Mouse (Mus musculus) brain, embryonic 14.5 days (tissue): ENCODE measurements around the gene Mydgf. TPM values are rescaled to one million over a fixed set of nuclear protein-coding genes. Genes with fewer than 3 reads are reported as not detected.

Experiments used
- DNase-seq: peaks from one replicate; pipeline ENCODE4 v3.0.0-alpha.2; 2011; ENCODE audit warnings: low read depth
- CTCF ChIP-seq: fragments of 200-500 bp; IDR thresholded peaks from 2 replicates; pipeline ENCODE4 v1.5.1; 2012; ENCODE audit warnings: inconsistent platforms, mild to moderate bottlenecking, moderate library complexity, borderline replicate concordance; ENCODE audit not compliant: insufficient read depth, insufficient read length; ENCODE audit errors: extremely low read depth
- POLR2A ChIP-seq: fragments of 200-500 bp; IDR thresholded peaks from 2 replicates; pipeline ENCODE4 v1.6.1; 2012; ENCODE audit warnings: mild to moderate bottlenecking, inconsistent platforms, borderline replicate concordance; ENCODE audit not compliant: poor library complexity, insufficient read depth, insufficient read length, severe bottlenecking; ENCODE audit errors: extremely low read depth
- polyA plus RNA-seq: library from polyadenylated mRNA; depleted of rRNA; stranded (reverse); fragments of >200 nt; gene quantifications from 2 replicates; pipeline ENCODE4 v1.2.3, GENCODE M21; 2012

Gene Mydgf
- polyA plus RNA-seq, 1 experiment = 49.8 TPM

DNA sequence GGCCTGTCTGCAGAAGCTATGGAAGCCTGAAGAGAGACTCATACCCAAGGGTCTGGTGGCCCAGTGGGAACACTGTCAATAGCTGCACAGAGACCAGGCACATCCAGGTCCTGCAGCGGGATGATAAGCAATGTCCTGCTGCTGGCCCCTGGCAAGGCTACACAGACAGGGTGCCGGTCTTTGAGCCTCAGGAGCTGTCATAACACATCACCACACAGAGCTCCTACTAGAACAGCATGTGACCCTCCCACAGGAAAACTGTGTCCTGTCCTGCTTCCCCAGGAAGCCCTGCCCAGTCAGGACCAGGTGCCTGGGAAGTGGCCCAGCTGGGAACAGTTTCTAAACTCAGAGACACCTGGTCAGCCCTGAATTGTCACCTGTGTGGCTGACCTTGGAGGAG is 27.4 kb upstream of the Mydgf start:
- TF ChIP-seq POLR2A = no peak
- TF ChIP-seq CTCF = no peak
- DNase-seq = no peak

- no peak for DNase-seq
- TF ChIP-seq POLR2A = no peak
- TF ChIP-seq CTCF = no peak
Measured at GRCm38 (mm10) chr17:56208821-56209220, 25.1 kb upstream of the Mydgf start.

- no peak for TF ChIP-seq POLR2A
- no peak for TF ChIP-seq CTCF
- DNase-seq = no peak
Measured at GRCm38 (mm10) chr17:56207963-56208530, 24.3 kb upstream of the Mydgf start.

- TF ChIP-seq POLR2A (no peak), CTCF (no peak)
- no peak for DNase-seq
Measured at GRCm38 (mm10) chr17:56206986-56207674, 23.4 kb upstream of the Mydgf start.

DNA sequence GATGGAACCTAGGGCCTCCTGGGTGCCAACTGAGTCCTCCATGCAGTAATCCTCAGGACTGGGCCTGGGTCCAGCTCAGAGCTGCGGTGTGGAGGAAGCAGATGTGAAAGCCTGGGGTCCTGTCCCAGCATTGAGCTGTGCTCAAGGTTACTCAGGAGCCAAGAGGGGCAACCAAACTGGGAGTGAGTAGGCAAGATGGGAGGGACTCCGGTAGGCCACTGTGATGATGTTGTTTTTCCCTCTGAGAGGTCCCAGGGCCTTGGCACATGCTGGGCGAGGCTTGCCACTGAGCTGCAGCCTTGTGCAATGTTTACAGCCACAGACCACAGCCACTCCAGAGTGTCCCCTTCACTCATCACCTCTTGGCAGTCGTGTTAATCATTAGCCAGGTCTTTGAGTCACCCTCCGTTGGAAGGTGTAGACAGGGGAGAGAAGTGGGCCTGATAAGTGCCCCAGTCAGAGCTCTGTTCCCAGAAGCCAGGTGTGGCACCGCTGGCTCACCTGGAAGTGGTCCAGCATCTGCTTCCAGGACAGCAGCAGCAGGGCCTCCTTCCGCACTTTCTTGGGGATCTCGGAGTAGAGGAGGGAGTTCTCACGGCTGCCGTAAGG is 22.7 kb upstream of the Mydgf start:
- TF ChIP-seq CTCF (no peak), POLR2A (no peak)

DNA sequence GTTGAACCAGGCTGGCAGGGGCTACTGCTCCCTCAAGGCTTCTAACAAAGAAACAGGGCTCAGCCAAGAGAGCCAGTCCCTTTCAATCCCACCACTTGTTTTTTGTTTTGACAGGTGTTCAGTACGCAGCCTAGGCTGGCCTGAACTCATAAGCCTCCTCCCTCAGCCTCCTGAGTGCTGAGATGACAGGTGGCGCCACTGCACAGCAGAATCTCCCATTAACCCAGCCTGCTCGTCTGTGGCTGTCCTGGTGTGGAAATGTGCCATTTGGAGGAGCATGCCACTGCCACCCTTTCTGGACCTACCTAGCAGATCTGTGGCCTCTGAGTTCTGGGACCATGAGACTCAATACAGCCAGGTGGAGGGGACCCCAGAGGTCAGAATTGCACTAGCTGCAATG is 20.0 kb upstream of the Mydgf start:
- TF ChIP-seq POLR2A (no peak), CTCF (peak; percentile 10; the same call in 1 of the 2 replicates)
- DNase-seq = peak; percentile 22

More for the DNA sequence above, 22.7 kb upstream of the Mydgf start:
- no peak for DNase-seq

DNA sequence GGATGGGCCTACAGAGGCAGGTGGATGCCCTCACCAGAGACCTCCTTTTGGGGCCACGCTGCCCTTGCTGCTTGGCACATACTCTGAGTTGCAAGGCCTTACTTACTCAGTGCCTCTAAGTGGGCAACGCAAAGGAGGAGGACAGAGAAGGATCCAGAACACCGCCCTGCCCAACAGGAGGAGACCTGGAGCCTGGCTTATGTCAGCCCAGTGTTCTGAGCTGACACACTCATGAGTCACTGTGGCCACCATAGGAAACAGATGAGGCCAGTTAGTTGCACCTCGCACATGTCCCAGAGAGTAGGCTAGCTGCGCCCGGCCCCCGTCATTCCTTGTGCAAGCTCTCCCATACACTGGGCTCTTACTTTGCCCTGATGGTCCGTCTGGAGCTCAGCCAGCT is 18.8 kb upstream of the Mydgf start:
- no peak for TF ChIP-seq POLR2A
- no peak for TF ChIP-seq CTCF
- no peak for DNase-seq

- no peak for DNase-seq
- TF ChIP-seq POLR2A = no peak
- peak; percentile 35; the same call in 1 of the 2 replicates for TF ChIP-seq CTCF
Measured at GRCm38 (mm10) chr17:56201642-56202041, 17.9 kb upstream of the Mydgf start.

DNA sequence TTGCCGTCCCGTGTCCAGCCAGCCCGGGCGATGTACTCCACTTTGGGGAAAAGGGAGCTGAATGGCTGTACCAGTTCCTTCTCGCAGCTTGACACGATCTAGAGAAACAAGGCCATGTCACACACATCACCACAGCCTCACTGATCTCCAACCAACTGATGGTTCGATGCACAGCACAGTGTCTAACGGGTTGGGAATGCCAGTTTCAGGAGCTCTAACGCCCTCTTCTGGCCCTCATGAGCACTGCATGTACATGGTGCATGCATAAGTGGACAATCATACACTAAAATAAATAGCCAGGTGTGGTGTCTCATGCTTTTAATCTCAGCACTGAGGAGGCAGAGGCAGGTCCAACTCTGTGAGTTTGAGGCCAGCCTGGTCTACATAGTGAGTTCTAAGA is 16.9 kb upstream of the Mydgf start:
- no peak for DNase-seq
- TF ChIP-seq POLR2A (no peak), CTCF (peak; percentile 42; the same call in 1 of the 2 replicates)

GRCm38 (mm10) chr17:56196860-56197259 is 13.1 kb upstream of the Mydgf start:
- TF ChIP-seq CTCF (peak; percentile 57; the same call in 1 of the 2 replicates), POLR2A (no peak)
- no peak for DNase-seq

DNA sequence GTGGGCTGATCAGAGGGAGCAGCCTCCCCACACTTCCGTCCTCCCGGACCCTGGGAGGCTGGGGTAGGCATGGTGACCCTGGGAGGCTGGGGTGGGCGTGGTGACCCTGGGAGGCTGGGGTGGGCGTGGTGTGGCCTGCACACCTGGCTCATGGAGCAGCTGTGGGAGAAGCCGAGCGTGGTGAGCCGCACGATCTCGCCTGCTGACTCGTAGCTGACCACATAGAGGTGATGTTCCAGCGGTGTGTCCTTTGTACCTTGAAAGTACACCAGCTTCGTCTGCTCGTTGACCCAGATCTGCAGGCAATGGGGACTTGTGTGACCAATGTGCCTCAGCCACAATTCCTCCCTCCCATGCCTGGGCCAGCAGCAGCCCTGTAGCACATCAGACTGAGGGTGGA is 11.0 kb upstream of the Mydgf start:
- TF ChIP-seq CTCF = no peak
- no peak for TF ChIP-seq POLR2A
- DNase-seq = no peak
